Mouse (Mus musculus): Measurements from ENCODE around the gene Mael.

DNA sequence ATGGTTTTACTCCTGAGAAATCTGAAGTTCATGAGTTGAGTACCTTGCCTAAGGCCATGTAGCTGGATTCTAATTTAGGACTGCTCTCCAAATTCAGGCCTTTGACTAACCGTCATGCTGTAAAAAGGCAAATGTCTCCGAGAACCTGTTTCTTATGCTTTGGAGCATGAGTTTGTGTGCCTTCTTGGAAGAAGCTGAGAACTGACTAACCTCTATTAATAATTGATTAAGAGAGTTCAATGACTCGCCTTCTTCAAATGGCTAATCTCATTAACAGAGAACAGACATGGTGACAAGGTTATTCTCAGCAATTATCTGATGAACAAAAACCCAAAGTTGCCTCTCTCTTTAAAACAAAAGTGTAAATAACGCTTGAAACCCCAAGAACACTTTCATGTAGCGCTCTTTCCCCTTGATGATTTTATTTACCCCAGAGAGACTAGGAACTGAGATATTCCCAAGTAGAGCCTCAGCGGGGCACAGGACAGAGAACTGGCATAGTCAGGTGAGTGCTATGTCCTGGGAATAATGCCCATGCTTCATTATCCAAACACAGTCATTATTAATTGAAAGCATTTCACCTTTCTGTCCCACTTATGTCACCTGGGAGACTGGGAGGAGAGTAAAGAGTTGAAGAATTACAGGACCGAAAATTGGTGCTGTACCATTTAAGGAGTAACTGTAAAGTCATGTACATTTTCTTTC is 27.6 kb upstream of the Mael start:
- TF ChIP-seq POLR2A (IDR thresholded peaks at IDR 0.05; ENCODE audit: low read depth, low read length) (no peak), CTCF (IDR thresholded peaks at IDR 0.05; ENCODE audit: extremely low read depth, insufficient read depth, insufficient read length, insufficient replicate concordance) (no peak)
